Mouse (Mus musculus) bone marrow macrophage, adult 2 months (primary cell): Measurements from ENCODE around the gene Hdgfl2. TPM values are rescaled to one million over a fixed set of nuclear protein-coding genes. Genes with fewer than 3 reads are reported as not detected.

Experiments
- H3K27ac ChIP-seq: 2 replicates; pipeline ENCODE4 v1.5.1; 2012; ENCODE audit warnings: low read depth, low read length; ENCODE audit not compliant: insufficient read depth
- H3K4me1 ChIP-seq: 2 replicates; pipeline ENCODE4 v1.6.1; 2012; ENCODE audit warnings: low read length; ENCODE audit not compliant: control insufficient read depth, insufficient read depth
- H3K4me3 ChIP-seq: 2 replicates; pipeline ENCODE4 v1.5.1; 2012; ENCODE audit warnings: mild to moderate bottlenecking, low read length, moderate library complexity; ENCODE audit not compliant: insufficient read depth
- CTCF ChIP-seq: IDR thresholded peaks from 2 replicates; pipeline ENCODE4 v1.5.1; 2012; ENCODE audit warnings: low read depth, mild to moderate bottlenecking, low read length, moderate library complexity
- POLR2A ChIP-seq: IDR thresholded peaks from 2 replicates; pipeline ENCODE4 v1.6.1; 2012; ENCODE audit warnings: mild to moderate bottlenecking, low read depth, low read length, borderline replicate concordance
- polyA plus RNA-seq: library from polyadenylated mRNA; stranded (reverse); fragments of >200 nt; gene quantifications from 2 replicates; pipeline ENCODE4 v1.2.4, GENCODE M21; 2012; ENCODE audit not compliant: missing spikeins, insufficient read depth, insufficient read length

Hdgfl2 gene
- polyA plus RNA-seq, 1 experiment = 33.0 TPM

- Histone ChIP-seq H3K4me3 (peak overlapping the region; percentile 77), H3K27ac (no peak overlapping the region), H3K4me1 (peaks cover 22% of the 10 kb centered on the region)
- TF ChIP-seq CTCF = no peak
These were observed 487 bp downstream of the Hdgfl2 start for GRCm38 (mm10) chr17:56079921-56080320.

- Histone ChIP-seq H3K27ac (no peak overlapping the region), H3K4me3 (peak overlapping the region; percentile 77), H3K4me1 (peaks cover 16% of the 10 kb centered on the region)
- TF ChIP-seq POLR2A = no peak
- TF ChIP-seq CTCF = no peak
These were observed 1.5 kb downstream of the Hdgfl2 start for GRCm38 (mm10) chr17:56080781-56081585.

- TF ChIP-seq CTCF = no peak
- TF ChIP-seq POLR2A = no peak
- Histone ChIP-seq H3K4me3 (no peak overlapping the region), H3K4me1 (no peaks in the 10 kb centered on the region), H3K27ac (no peak overlapping the region)
These were observed 12.9 kb downstream of the Hdgfl2 start for GRCm38 (mm10) chr17:56092312-56092711.

GRCm38 (mm10) chr17:56092794-56093193 is 13.4 kb downstream of the Hdgfl2 start:
- no peaks in the 10 kb centered on the region for H3K4me1 ChIP-seq
- TF ChIP-seq POLR2A (no peak), CTCF (no peak)
- H3K4me3 ChIP-seq = no peak overlapping the region
- no peak overlapping the region for H3K27ac ChIP-seq

DNA sequence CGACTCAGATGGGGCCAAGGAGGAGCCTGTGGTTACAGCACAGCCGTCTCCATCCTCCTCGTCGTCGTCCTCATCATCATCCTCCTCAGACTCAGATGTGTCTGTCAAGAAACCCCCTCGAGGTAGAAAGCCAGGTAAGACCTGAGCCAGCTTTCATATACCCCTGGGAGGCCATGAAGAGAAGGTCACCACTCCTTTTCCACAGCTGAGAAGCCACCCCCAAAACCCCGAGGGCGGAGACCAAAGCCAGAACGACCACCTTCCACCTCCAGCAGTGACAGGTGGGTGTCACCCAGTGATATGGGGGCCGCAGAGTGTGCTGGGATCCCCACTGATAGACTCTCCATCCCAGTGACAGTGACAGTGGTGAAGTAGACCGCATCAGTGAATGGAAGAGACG is 17.4 kb downstream of the Hdgfl2 start:
- Histone ChIP-seq H3K27ac (no peak overlapping the region), H3K4me3 (no peak overlapping the region), H3K4me1 (no peaks in the 10 kb centered on the region)
- TF ChIP-seq CTCF = no peak
- TF ChIP-seq POLR2A = no peak

DNA sequence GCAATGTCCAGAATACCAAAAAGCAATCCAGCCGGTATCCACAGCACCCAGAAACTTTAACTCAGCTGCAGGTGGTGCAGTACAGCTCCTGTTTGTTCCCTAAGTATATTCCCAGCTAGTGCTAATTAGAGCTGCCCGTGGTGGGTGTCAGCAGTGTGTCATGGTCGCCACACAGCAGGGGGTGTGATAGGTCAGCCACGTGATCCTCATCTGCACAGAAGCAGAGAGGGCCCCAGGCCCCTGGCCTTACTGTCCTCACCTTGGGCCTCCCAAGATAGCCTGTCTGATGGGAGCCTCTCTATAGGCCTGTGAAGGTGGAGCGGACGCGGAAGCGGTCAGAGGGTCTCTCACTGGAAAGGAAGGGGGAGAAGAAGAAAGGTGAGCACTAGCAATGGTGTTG is 18.7 kb downstream of the Hdgfl2 start:
- H3K27ac ChIP-seq = no peak overlapping the region
- H3K4me3 ChIP-seq = no peak overlapping the region
- no peak for TF ChIP-seq POLR2A
- TF ChIP-seq CTCF = no peak

GRCm38 (mm10) chr17:56098711-56099572 is 19.5 kb downstream of the Hdgfl2 start:
- no peaks in the 10 kb centered on the region for H3K4me1 ChIP-seq
- no peak for TF ChIP-seq CTCF
- no peak for TF ChIP-seq POLR2A
- no peak overlapping the region for H3K27ac ChIP-seq
- no peak overlapping the region for H3K4me3 ChIP-seq

More for the DNA sequence above, 18.7 kb downstream of the Hdgfl2 start:
- H3K4me1 ChIP-seq = no peaks in the 10 kb centered on the region

DNA sequence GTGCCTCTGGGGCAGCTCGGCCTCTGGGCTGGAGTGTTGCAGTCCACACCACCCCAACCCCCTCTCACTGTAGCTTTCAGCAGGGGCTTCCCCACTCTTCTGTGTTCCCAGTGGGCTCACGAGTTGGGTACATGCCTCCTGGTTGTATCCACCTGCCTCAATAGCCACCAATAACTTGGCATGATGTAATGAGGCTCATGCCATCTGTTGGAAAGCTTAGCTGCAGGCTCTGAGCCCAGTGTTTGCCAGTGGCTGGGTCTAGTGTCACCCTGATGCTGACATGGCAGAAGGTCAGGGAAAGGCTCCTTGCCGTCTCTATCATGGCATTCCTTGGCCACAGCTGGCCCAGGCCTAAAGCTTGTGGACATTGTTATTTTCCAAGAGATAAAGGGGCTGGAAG is 21.4 kb downstream of the Hdgfl2 start:
- Histone ChIP-seq H3K4me3 (no peak overlapping the region), H3K27ac (no peak overlapping the region), H3K4me1 (no peaks in the 10 kb centered on the region)
- no peak for TF ChIP-seq POLR2A
- TF ChIP-seq CTCF = no peak

DNA sequence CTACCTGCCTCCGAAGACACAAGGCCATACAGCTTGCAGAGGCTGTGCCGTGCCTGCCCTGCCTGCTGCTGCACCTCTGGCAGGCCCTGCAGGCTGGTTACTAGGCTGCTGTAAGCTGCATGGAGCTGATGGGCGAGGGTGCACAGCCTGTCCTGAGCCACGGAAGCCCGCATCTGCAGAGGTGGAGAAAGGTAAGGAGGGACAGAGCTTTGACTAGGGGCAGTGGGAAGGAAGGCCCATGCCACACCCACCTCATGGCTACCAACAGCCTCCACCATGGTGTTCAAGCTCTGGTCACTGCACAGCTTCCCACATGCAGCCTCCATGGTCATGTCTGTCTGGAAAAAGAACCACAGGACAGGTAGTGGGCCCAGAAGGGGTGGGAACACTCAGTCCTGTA is 22.7 kb downstream of the Hdgfl2 start:
- Histone ChIP-seq H3K4me3 (no peak overlapping the region), H3K4me1 (no peaks in the 10 kb centered on the region), H3K27ac (no peak overlapping the region)
- no peak for TF ChIP-seq CTCF
- TF ChIP-seq POLR2A = no peak

DNA sequence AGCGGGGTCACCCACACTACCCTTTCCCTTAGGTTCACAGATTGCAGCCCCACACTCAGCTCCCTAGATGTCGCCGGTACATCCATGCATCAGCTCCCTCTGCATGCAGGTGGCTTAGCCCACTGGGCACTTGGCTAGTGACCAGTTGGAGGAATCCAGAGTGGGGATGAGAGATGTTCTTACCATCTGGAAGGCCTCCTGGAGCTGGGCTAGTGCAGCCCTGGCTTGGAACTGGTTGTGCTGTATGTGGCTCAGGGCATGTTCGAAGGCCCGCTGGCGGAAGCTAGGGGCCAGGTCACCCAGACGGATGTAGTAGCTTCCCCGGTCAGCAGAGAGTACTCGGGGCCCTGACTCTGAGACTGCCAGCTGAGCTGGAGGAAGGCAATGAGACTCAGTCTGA is 23.5 kb downstream of the Hdgfl2 start:
- H3K27ac ChIP-seq = no peak overlapping the region
- TF ChIP-seq POLR2A (no peak), CTCF (no peak)
- no peak overlapping the region for H3K4me3 ChIP-seq
- H3K4me1 ChIP-seq = no peaks in the 10 kb centered on the region
